Mouse (Mus musculus): ENCODE data around the gene Dnase1l2. TPM values are rescaled to one million over a fixed set of nuclear protein-coding genes. Genes with fewer than 3 reads are reported as not detected.
"Not testable (repeated sequence)": the region's sequence is repeated elsewhere in the genome, so short reads cannot be mapped to it uniquely, and the experiment has no call there.

Gene Dnase1l2
- total RNA-seq, 2 experiments from 2014 or later = 1.0 to 1.6 TPM

- intact Hi-C loops (cut with DNase I) = no loop called here
- DNase-seq = no peak
Measured at GRCm38 (mm10) chr17:24473612-24474275, 30.8 kb upstream of the Dnase1l2 start, which contains the start of gene Bricd5. Bricd5 (plus strand) TSS chr17:24473884.

- peak; percentile 69 to 70 for DNase-seq
- intact Hi-C loops (cut with DNase I) = no loop called here
Measured at GRCm38 (mm10) chr17:24472512-24472911, 29.6 kb upstream of the Dnase1l2 start.

DNA sequence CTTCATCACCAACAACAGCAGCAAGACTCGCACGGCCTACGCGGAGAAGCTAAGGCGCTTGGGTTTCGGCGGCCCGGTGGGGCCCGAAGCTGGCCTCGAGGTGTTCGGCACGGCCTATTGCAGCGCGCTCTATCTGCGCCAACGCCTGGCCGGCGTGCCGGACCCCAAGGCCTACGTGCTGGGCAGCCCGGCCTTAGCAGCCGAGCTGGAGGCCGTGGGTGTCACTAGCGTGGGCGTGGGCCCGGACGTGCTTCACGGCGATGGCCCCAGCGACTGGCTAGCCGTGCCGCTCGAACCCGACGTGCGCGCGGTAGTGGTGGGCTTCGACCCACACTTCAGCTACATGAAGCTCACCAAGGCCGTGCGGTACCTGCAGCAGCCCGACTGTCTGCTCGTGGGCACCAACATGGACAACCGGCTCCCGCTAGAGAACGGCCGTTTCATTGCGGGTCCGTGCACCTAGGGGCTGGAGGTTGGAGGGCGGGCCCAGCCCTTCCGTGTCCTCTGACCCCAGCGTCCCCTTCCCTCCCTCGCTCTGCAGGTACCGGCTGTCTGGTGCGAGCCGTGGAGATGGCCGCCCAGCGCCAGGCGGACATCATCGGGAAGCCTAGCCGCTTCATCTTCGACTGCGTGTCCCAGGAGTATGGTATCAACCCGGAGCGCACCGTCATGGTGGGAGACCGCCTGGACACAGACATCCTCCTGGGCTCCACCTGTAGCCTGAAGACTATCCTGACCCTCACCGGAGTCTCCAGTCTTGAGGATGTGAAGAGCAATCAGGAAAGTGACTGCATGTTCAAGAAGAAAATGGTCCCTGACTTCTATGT is 28.0 kb upstream of the Dnase1l2 start:
- intact Hi-C loops (cut with DNase I) = no loop called here
- no peak for DNase-seq

DNA sequence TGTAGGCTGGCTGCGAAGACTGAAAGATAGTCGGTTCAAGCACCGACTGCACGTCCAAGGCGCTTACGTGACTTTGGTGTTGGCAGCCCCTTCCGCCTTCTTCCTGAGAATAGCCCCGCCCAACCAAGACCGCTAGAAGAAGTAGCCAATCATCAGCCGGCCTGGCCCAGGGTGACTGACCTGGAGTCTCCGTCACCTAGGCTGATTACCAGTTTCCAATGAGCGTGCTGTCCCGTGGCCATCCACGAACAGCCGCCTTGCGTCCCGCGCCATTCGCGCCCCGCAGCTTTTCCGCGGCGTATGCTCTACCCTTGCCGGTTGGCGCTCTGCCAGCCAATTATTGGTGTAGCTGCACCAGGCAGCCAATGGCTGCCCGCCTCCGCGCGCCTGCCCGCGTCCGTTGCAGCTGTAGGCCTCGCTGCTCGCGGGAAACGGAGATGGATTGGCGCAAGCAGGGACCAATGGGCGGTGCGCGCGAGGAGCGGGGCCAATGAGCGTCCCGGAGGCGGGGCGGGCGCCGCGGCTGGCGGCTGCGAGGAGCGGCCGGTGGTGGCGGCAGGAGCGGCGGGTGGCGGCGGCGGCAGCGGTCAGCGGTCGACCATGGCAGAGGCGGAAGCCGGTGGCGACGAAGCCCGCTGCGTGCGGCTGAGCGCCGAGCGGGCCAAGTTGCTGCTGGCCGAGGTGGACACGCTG is 27.2 kb upstream of the Dnase1l2 start, which contains the start of the genes E4f1 and Pgp:
E4f1 (minus strand) TSS at position 404 of the 693 bp plus-strand sequence.
Pgp (plus strand) TSS at position 483 of the 693 bp plus-strand sequence.
- intact Hi-C loops (cut with DNase I) = no loop called here
- peak; percentile 99 for DNase-seq

- intact Hi-C loops (cut with DNase I) = no loop called here
- no peak for DNase-seq
Measured at GRCm38 (mm10) chr17:24469336-24469909, 26.5 kb upstream of the Dnase1l2 start.

DNA sequence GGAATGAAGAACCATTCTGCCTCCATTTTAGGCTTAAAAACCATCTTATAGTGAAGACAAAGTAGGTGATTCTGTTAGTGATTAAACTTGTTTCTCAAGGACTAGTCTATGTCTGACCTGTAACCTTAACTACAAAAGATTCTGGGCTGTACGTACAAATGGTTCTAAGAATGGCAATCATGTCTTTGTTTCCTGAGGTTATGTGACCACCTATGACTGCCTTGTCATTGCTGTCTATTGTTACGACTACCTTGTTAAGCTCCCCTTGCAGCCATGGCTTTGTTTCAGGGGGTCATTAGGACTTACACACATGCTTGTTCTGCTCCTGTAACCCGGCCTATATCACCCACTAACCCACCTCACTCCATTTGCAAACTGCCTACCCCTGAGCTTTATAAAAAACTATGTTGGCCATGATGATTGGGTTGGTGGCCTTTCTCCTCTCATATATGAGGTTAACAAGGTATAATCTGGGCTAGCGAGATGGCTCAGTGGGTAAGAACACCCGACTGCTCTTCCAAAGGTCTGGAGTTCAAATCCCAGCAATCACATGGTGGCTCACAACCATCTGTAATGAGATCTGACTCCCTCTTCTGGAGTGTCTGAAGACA is 25.8 kb upstream of the Dnase1l2 start:
- DNase-seq = no peak
- intact Hi-C loops (cut with DNase I) = no loop called here

DNA sequence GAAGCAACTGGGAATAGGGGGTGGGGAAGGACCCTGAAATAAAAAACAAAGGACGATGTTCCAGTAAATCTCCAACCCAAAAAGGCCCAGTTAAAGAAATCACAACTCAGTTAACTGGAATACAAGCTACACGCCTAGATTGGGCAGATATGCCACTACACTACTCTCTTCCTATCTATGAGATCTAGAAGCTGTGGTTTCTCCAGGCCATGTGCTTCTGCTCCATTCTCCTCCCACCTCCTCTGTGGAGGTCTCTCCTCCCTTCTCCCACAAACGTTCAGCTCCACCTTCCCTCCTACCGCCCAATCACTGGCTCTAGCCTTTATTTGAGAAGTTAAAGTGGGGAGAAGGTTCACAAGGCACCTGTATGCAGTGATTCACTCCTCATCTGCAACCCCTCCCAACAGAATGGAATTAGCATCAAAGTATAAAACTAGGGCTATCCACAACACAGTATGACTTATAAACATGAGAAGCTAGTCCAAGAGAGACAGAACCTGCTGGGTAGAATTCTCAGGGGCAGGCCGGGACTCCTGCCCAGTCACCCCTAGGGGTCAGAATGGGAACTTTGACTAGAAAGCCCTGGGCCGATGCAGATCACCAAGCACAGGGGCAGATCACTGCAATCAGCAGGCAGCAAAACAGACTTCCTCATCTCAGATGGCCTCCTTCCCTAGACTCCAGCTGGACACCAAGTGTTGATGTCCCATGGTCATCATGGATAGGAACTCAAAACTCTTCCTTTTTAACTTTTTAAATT is 20.6 kb upstream of the Dnase1l2 start:
- no peak for DNase-seq
- intact Hi-C loops (cut with DNase I) = no loop called here

GRCm38 (mm10) chr17:24462932-24463331 is 20.0 kb upstream of the Dnase1l2 start:
- intact Hi-C loops (cut with DNase I) = no loop called here
- DNase-seq = no peak

DNA sequence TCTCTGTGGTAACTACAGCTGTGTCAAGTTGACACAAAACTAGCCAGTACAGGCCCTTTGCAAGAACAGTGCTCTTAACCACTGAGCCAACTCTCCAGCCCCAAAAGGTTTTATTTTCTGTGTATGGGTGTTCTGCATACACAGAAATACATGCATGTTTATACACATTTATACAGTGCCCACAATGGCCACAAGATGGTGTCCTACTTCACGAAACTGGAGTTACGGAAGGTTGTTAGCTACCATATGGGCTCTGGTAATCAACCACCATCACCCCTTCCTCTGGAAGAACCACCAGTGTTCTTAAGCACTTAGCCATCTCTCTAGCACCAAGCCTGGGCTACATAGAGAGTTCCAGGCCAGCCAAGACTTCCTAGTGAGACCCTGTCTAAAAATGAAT is 18.7 kb upstream of the Dnase1l2 start:
- intact Hi-C loops (cut with DNase I) = no loop called here
- DNase-seq = no peak

- intact Hi-C loops (cut with DNase I); DNase-seq: not testable (repeated sequence)
Measured at GRCm38 (mm10) chr17:24455523-24456206, 12.8 kb upstream of the Dnase1l2 start.

- intact Hi-C loops (cut with DNase I) = no loop called here
Measured at GRCm38 (mm10) chr17:24454756-24455522, 12.0 kb upstream of the Dnase1l2 start.

DNA sequence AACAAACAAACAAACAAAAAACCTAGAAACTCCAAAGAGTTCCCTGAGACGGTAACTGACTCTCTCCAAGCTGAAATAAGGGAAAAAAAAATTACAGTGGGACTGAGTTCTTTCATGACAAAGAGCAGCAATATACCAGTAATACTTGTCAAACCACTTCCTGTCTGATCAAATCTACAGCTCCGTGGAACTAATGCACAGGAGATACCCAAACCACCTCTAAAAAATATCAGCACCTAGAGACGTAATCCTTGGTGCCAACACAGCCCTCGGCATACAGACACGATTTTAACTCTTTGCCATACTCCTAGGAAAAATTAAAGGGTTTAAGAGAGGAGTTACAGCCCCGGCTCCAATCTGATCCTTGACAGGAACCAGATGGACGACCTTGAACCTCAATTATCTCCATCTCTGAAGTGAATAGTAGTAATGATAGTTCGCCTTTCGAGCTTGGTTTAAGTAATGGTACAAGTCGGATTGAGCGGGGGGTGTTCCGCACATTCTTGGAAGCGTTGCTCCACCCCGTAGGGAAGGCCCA is 11.4 kb upstream of the Dnase1l2 start:
- intact Hi-C loops (cut with DNase I) = no loop called here
- DNase-seq = no peak

More at GRCm38 (mm10) chr17:24454756-24455522, 12.0 kb upstream of the Dnase1l2 start:
- DNase-seq = peak; percentile 100

GRCm38 (mm10) chr17:24453372-24453771 is 10.5 kb upstream of the Dnase1l2 start:
- no peak for DNase-seq
- intact Hi-C loops (cut with DNase I) = loop anchor here (2.0 kb wide), 1 partner anchor 37 kb away; no protein-coding TSS in a partner anchor

GRCm38 (mm10) chr17:24451220-24451619 is 8.3 kb upstream of the Dnase1l2 start:
- DNase-seq = no peak
- intact Hi-C loops (cut with DNase I) = no loop called here

DNA sequence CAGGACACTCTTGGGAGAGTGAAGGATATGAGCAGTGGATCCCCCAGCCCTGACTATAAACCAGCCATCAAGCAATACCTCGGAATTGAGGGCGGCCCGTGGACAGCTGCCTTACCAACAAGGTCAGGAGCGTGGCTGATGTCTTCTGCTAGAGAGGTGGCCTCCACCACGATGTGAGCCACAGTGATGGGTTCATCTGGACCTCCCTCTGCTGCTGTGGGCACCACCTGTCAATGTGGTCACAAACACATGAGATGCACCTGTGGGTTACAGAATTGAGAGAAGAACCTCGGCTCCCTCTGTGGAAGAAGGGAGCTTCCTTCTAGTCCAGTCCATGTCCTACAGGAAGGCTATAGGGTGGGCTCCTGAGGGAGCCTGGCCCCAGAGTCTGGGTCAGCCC is 6.6 kb upstream of the Dnase1l2 start:
- no peak for DNase-seq
- intact Hi-C loops (cut with DNase I) = no loop called here

DNA sequence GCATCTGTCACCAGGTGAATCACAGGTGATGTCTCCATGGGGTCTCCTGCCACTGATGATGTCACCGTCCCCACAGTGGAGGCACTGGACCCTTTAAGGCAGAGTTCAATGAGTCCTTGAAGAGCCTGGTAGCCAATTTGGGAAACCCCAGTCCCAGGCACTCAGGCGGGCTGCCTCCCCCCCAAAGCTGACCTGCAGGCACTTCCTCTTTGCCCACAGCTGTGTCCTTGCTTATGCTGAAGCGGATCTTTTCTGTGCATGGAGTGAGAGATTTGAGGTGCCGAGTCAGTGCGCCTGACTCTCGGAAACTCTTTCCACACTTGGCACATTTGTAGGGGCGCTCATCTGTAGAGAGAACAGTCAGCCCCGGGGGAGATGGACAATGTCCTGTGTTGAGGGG is 3.7 kb upstream of the Dnase1l2 start:
- intact Hi-C loops (cut with DNase I) = no loop called here
- no peak for DNase-seq

GRCm38 (mm10) chr17:24443409-24443808 is 504 bp upstream of the Dnase1l2 start:
- DNase-seq = no peak
- intact Hi-C loops (cut with DNase I) = no loop called here

DNA sequence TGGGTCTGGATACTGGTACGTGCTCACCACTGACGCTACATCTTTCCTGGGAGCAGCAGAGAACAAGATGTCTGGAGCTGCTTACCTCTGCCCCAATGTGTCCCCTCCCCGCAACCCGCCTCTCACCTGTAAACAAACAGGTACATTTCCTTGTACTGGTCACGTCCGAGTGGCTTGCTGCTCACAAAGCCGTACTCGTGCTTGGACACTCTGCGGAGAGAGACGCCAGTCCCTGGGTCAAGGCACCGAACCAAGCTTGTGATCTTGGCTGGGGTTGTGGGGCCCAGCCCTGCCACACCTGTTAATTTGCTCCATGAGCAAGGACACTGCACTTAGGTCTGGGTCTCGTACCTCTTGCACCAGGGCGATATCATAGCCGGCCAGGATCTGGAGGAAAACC is 798 bp downstream of the Dnase1l2 start:
- DNase-seq = no peak
- intact Hi-C loops (cut with DNase I) = no loop called here
